Mouse (Mus musculus) left cerebral cortex, adult 18-20 months (tissue): ENCODE data around the gene Gdf3. TPM values are rescaled to one million over a fixed set of nuclear protein-coding genes. Genes with fewer than 3 reads are reported as not detected.
"Not testable (repeated sequence)": the region's sequence is repeated elsewhere in the genome, so short reads cannot be mapped to it uniquely, and the experiment has no call there.

Source experiments
- DNase-seq, 2 experiments: peaks; one replicate each; pipeline ENCODE4 v3.0.0; 2021 to 2022; ENCODE audit warnings: low spot score in 2 of 2, mixed read lengths in 1 of 2
- total RNA-seq, 2 experiments: library from RNA; stranded (reverse); gene quantifications; 2 replicates each; pipeline ENCODE4 v1.2.3; 2021

Gdf3 gene
- total RNA-seq, 2 experiments from 2014 or later: not detected

DNA sequence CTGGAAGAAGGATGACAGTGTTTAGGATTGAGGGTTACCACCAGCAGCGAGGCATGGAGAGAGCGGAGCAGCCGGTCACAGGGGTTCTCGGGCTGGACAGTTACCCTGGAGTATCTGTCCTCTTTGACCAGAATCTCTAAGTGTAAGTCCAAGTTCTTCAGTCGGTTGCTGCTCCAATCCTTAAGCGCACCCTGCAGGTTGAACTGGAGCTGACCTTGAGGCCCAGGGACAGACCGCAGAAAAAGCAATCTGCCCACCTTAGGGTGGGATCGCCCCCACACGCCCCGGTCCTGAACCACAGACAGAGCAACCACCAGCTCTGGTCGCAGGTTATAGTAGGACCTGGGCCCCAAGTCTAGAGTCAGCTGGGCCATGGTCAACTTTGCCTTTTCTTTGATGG is 3.2 kb downstream of the Gdf3 start:
- DNase-seq: no peak

DNA sequence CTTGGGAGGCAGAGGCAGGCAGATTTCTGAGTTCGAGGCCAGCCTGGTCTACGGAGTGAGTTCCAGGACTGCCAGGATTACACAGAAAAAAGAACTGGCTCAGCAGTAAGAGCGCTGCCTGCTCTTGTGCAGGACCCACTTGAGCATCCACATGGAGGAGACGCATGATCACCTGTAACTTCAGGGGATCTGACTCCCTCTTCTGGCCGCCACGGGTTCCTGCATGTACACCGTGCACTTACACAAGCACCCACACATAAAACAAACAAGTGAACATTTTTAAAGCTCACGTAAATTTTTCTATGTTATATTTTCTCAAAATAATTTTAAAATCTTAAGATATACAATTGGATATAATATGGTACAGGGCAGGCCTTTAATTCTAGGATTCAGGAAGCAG is 4.4 kb downstream of the Gdf3 start:
- no peak for DNase-seq

DNA sequence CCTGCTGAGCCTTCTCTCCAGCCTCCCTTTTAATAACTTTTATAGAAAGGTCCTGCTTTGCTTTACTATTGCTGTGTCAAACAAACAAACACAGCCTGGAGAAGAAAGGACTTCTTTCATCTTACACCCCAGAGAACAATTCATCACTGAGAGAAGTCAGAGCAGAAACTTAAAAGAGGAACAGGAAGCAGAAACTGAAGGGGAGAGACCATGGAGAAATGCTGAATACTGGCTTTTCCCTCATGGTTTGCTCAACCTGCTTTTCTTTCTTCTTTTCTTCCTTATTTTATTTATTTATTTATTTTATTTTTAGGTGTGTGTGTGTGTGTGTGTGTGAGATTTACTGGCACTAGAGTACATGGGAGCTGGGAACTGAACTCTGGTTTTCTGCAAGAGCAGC is 5.6 kb downstream of the Gdf3 start:
- DNase-seq: no peak

DNA sequence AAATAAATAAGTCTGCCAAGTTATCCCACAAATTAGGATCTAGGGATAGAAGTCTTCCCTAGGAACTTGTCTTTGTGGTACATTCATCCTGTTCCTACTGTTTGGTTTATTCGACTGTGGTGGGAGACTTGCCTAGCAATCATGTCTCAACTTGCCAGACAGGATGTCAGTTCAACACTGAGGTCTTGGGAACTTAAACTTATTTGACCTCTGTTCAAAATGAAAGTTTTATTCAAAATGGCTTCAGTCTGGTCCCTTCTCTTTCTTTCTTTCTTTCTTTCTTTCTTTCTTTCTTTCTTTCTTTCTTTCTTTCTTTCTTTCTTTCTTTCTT is 6.9 kb downstream of the Gdf3 start:
- DNase-seq: no peak

DNA sequence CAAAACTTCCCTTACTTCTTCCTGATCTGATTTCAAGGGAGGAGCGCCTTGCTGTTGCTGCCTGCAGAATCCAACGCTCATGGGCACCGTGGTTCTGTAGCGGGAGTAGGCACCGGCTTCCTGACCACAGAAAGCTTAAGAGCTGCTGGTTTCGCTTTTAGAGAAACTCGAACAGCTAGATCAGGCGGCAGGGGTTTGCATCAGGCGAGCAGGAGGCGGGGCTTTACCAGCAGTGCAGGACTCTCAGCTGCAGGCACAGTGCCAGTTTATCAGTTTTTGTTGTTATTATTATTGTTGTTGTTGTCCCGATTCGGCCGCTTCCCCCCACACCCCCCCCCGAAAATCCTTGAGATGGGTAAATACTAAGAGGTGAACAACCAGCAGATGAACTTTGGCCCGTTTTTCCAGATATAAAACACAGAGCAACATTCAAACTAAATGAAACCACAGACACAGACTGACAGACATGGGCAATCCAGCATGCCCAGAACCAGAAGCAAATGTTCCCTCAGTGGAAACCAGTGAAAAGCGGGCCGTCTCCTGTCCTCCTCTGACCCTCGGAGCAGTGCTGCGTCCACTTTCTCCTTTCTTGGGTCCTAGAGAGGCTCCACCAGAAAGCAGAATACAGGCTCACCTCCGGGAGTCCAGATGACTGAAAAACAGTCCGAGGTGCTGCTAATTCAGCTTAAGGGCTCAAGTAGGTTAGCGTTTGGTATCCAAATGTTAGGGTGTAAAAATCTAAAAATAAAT is 7.5 kb downstream of the Gdf3 start, which contains the start of gene Apobec1:
TSS of gene Apobec1 (minus strand) at position 203 of the 750 bp plus-strand sequence.
- peak; percentile 17 to 35 for DNase-seq

DNA sequence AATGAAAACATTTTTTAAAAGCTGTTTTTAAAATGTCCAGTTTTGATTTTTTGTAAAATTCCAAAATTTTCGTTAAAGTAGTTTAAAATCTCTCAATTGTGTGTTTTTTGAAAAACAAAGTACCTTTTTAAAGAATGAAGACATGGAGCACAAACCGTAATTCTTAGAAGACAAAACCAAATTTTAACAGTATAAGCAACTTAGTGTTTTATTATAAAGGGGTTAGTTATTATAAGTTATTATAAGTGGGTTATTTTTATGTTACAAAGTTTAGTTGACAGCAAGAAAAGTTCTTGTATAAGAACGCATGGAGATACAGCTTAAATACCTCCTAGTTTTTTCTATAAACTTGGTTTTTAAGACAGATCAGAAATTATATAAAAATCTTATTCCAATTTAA is 8.3 kb downstream of the Gdf3 start:
- DNase-seq: no peak

DNA sequence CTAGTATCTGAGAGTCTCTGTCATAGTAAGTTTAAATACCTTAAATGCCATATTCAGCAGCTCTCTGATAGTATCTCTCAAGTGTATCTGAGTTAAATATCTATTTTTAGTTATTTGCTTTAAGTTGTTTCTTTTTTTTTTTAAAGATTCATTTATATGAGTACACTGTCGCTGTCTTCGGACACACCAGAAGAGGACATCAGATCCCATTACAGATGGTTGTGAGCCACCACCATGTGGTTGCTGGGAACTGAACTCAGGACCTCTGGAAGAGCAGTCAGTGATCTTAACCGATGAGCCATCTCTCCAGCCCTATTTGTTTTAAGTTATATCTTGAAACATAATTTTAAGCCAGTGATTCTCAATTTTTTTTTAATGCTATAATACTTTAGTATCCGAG is 8.9 kb downstream of the Gdf3 start:
- no peak for DNase-seq

DNA sequence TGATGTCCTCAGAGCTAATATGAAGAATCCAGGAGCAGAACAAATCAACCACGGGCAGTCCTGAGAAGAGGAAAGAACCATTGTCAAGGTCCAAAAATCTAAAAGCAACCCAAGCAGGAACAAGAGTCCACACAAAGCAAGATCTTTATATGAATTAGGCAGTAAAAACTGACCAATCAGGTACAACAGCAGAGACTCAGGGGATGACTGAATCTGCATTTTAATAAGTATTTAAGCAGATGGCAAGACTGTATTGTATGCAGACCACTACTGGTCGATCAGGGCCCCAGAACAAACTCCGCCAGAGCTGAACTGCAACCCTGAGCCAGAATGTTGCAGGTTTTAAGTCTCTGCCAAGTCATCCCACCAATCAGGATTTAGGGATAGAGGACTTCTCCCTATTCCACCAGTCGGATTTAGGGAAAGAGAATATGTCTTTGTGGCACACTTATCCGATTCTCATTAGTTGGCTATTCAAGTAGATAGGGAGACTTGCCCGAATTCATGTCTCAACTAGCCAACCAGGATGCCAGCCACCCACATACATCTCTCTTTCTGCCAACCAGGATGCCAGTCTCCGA is 9.7 kb downstream of the Gdf3 start:
- DNase-seq: no peak

DNA sequence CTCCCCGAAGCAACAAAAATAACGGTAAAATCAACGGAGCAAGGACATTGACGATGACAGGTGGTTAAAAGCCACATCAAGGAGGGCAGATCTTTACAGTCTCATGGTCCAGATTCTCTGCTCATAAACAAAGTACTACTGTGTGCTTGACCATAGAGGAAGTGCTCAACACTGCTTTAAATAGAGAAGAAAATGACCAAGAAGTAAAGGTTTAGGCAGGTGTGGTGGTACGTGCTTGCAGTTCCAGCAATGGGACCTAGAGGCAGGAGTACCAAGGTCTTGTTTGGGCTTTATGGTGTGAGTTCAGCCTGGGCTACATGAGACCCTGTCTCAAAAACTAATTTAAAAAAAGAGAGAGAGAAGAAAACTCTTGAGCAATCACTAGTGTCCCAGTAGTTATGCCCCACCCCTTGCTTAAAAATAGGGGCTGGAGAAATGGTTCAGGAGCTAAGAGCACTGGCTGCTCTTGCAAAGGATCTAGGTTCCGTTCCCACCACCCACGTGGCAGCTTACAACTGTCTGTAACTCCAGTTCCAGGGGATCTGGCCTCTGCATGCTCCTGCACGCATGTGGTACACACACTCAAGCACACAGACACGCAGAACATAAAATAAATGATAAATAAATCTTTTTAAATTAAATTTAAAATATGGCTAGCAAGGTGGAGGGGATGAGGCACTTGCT is 10.7 kb downstream of the Gdf3 start:
- DNase-seq: no peak

DNA sequence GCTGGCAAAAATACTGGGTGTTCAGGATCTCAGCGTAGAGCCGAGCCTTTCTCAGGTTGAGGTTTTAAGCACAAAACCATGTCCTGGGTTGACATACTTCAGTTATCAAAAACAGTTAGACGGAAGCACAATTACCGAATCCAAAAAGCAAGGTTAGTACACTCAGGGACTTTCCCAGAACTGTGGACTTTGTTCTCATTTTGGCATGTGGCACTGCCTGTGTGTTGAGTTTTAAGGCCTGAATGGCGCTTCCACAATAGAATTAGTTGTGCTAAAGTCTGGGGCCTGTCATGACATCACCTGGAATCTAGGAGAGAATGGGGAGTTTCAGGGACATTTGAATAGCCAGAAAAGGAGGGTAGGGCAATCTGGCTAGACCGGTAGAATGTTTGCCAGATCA is 11.5 kb downstream of the Gdf3 start:
- DNase-seq: no peak

DNA sequence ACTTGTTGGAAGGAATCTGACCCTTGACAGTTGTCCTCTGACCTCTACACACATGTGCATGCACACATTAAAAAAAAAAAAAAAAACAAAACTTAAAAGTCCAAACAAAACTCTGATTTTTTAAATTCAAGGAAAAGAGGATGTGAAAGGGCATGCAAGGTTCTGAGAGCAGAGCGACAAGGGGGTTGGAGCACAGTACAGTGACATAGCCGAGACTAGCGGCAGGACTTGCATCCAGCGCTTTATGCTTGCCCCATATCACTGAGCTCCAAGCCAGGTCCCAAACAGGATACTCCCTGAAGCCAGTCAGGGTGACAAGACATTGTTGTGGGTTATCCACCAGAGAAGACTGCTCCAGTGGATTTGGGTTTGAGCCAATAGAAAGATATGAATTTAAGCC is 11.9 kb downstream of the Gdf3 start:
- DNase-seq: no peak

DNA sequence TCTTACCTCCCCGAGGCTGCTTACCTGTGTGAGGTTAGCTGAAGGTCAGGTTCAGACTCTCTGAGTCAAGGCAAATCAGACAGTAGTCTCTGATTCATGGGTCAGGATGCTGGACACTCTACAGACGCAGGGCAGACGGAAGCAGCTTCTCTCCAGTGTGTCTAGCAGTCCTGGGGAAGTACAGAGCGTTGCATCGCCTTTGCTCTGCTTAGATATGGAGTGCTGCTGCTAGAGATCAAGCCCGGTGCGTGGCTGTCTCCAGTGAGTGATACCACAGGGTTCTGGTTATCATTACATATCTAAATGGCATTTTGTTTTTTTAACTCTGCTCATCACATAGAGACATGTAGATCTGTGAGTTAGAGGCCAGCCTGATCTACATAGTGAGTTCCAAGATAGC is 13.3 kb downstream of the Gdf3 start:
- no peak for DNase-seq

DNA sequence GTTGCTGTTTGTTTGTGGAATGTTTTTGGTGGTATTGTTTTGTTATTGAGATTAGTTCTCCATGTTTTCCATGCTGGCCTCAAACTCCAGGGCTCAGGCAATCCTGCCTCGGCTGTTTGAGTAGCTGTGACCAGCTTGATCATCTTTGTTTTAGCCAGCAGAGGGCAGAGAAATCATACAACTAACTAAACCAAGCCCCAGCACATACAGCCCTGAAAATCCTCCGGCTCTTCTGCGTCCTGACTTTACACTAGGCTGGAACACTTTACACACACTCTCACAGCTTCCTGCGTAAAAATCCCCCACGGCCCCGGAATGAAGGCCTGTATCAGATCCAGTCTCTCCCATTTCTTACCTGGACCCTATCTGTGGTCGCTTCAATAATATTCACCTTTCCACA is 14.2 kb downstream of the Gdf3 start:
- DNase-seq: peak in 1 of 2 experiments; percentile 3

DNA sequence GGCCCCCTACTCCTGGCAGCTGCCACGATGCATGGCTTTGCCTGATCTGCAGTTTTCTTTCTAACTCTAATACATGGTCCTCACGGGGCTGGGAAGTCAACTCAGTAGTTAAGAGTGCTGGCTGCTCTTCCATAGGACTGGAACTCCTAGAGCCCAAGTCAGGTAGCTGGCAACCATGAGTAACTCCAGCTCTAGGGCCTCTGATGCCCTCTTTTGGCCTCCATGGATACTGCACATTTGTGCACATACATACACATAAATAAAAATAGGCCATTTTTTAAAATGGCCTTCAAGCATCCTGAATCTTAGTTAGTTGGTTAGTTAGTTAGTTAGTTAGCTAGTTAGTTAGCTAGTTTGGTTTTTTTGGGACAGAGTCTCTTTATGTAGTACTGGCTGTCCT is 17.0 kb downstream of the Gdf3 start:
- no peak for DNase-seq

DNA sequence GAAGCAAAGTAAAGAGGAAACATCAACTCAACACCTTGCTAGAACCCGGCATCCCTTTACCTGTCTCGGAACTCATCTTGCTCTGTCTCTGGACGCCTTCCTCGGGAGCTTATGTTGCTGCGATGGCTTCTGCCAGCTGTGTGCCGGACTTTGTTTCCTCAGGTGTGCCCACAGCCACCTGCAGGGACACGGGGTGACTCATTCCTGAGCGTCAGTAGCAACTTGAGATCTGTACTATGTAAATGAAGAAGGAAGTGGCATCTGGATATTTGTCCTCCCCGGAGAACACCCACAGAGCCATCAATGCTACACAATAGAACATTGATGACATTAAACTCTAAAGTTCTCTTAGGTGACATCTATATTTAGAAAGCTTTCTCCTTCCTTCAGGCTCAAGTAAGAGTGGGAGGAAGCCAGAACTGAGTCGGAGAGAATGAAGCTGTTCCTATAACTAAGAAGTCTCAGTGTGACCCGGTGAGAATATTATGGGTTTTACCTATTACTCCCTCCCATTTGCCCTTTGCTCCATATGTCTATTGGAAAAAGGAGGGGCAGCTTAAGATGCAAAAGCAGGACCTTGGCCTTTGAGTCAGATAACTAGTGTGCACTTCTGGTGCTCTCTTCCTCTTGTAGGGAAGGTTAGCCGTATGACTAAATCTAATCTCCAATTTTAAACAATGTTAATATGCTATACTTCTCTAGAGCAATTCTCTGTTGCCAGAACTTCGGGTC is 18.7 kb downstream of the Gdf3 start:
- no peak for DNase-seq

DNA sequence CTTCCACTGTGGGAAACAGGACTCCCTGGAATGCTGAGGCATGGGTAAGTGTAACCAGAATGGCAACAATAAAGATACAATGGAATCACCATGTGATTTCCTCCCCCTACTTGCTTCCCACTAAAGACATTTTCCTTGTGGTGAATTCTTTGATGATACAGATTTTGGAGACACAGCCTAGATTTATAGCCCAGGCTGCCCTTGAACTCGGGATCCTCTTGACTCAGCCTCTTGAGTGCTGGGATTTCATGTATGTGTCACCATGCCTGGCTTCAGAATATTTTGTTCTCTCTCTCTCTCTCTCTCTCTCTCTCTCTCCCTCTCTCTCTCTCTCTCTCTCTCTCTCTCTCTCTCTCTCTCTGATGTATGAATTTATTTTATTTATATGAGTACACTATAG is 30.8 kb downstream of the Gdf3 start:
- DNase-seq: no peak

DNA sequence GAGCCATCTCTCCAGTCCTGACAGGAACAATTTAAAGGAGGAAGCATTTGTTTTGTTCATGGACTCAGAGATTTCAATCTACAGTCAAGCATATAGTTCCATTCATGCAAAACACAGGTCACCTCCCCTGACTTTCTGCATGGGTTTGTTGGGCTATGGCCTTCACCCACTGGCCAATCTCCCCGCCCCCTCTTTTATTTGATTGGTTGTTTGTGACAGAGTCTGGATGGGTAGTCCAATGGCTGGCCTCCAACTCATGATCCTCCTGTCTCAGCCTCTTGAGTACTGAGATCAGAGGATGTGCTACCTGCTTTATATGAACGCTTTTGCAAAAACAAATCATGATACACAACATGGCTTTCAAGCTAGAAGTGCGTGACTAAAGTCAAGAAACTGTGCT is 32.9 kb downstream of the Gdf3 start:
- no peak for DNase-seq

DNA sequence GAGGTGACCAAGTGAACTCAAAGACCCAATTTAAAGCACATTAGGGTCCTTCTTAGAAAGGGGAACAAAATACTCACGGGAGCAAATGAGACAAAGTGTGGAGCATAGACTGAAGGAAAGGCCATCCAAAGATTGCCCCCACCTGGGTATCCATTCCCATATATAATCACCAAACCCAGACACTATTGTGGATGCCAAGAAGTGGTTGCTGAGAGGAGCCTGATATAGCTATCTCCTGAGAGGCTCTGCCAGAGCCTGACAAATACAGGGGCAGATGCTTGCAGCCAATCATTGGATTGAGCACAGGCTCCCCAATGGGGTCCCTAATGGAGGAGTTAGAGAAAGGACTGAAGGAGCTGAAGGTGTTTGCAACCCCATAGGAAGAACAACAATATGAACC is 34.9 kb downstream of the Gdf3 start:
- DNase-seq: not testable (repeated sequence)

DNA sequence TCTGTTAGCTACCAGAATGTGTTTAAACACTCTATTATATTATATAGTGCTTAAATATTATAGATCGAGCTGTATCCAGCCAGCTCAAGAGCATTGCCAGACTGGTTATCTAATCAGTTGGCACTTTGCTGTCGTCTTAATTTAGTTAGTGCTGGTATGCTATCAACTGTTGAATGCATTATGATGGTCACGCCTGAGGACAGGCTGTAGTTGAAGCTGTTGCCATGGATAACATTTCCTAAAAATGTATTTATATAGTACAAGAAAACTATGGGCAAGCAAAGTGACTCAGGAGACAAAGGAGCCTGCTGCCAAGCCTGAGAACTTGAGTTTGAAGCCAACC is 38.3 kb downstream of the Gdf3 start:
- DNase-seq: no peak

DNA sequence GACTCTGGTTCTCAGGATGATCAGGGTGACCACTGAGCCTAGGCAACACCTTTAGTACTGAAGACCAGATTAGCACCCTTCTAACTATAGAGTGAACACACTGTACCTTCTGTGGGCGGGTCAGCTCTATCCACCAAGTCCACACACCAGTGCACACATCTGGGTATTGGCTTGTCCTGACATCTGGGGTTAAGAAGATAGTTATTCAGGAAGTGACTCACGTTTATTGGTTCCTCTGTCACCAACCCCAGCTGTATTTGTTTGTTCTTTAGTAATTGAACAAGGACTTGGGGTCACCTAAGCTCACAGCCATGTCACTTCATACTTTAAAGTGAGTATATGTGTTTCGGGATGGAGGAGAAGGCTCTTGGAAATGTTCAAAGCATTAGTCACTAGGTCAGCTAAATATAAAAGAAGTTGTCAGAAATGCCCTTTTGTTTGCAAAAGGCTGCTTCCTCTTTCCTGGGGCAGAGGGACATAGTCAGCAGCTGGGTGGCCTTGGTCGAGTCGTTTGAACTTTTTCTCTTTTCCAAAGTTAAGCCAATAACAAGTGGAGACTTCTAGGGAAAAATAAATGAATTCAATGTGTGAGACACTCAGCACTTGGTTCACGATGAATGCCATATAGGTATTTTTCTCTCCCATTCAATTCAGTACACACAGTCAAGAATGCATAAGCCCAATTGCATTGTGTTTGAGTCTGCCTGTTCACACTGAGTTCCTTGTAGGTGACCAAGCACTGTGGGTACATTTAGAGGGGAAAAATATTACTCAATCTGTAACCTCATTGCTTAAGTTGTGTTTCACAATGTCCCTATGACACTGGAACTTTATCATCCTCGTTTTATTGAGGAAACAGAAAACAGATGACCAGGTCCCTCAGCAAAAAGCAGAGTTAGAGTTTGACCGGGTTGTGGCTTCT is 38.9 kb downstream of the Gdf3 start:
- no peak for DNase-seq

DNA sequence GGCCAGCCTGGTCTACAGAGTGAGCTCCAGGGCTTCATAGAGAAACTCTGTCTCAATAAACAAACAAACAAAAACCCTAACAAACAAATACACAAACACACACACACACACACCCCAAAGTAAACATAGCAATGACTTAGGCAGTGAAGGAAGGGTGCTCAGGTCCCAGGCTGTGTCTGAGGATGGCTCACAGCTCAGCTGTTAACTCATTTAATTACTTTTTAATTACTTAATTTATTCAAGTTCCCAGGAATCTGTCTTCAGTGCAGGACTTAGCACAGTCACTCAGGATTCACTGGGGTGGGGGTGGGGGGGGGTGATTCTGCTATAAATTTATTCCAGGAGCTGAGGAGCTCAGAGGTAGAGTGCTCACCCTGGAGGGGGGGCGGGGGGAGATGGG is 40.1 kb downstream of the Gdf3 start:
- no peak for DNase-seq
